Mouse (Mus musculus) brain, embryonic 14.5 days (tissue): ENCODE measurements around the gene Mctp1.

Experiments used
- CTCF ChIP-seq: fragments of 200-500 bp; IDR thresholded peaks from 2 replicates; pipeline ENCODE4 v1.5.1; 2012; ENCODE audit warnings: inconsistent platforms, mild to moderate bottlenecking, moderate library complexity, borderline replicate concordance; ENCODE audit not compliant: insufficient read depth, insufficient read length; ENCODE audit errors: extremely low read depth
- POLR2A ChIP-seq: fragments of 200-500 bp; IDR thresholded peaks from 2 replicates; pipeline ENCODE4 v1.6.1; 2012; ENCODE audit warnings: mild to moderate bottlenecking, inconsistent platforms, borderline replicate concordance; ENCODE audit not compliant: poor library complexity, insufficient read depth, insufficient read length, severe bottlenecking; ENCODE audit errors: extremely low read depth

GRCm38 (mm10) chr13:76932933-76933332 is 548.6 kb downstream of the Mctp1 start:
- TF ChIP-seq CTCF (no peak), POLR2A (no peak)
